Mouse (Mus musculus) heart, embryonic 13.5 days (tissue): ENCODE measurements around the gene Mvb12a. TPM values are rescaled to one million over a fixed set of nuclear protein-coding genes. Genes with fewer than 3 reads are reported as not detected.

Source experiments
- ATAC-seq: fragments of 200-750 bp; cut with Nextera tagmentation; 2 replicates; pipeline ENCODE4 v1.8.0; 2017; ENCODE audit warnings: moderate TSS enrichment; ENCODE audit not compliant: insufficient number of reproducible peaks, low FRiP score, low TSS enrichment; ENCODE audit errors: extremely low read depth
- H3K27ac ChIP-seq: fragments of 300-500 bp; sonication (generic); replicated peaks from 2 replicates; pipeline ENCODE4 v1.5.1; 2015; ENCODE audit warnings: moderate library complexity, mild to moderate bottlenecking, inconsistent platforms
- H3K27me3 ChIP-seq: fragments of 300-500 bp; sonication (generic); replicated peaks from 2 replicates; pipeline ENCODE4 v1.6.1; 2015; ENCODE audit warnings: mild to moderate bottlenecking, inconsistent platforms
- H3K36me3 ChIP-seq: fragments of 300-500 bp; sonication (generic); 2 replicates; pipeline ENCODE4 v1.6.1; 2015; ENCODE audit warnings: mild to moderate bottlenecking, inconsistent platforms
- H3K4me1 ChIP-seq: fragments of 300-500 bp; sonication (generic); 2 replicates; pipeline ENCODE4 v1.6.1; 2015; ENCODE audit warnings: inconsistent platforms
- H3K4me2 ChIP-seq: fragments of 300-500 bp; sonication (generic); 2 replicates; pipeline ENCODE4 v1.6.1; 2015; ENCODE audit warnings: inconsistent platforms, mild to moderate bottlenecking, moderate library complexity
- H3K4me3 ChIP-seq: fragments of 300-500 bp; sonication (generic); 2 replicates; pipeline ENCODE4 v1.5.1; 2015; ENCODE audit warnings: moderate library complexity, mild to moderate bottlenecking, inconsistent platforms
- H3K9ac ChIP-seq: fragments of 300-500 bp; sonication (generic); 2 replicates; pipeline ENCODE4 v1.6.1; 2015; ENCODE audit warnings: inconsistent platforms, mild to moderate bottlenecking, moderate library complexity
- H3K9me3 ChIP-seq: fragments of 300-500 bp; sonication (generic); 2 replicates; pipeline ENCODE4 v1.6.1; 2016; ENCODE audit warnings: inconsistent platforms
- WGBS: fragments of 180-500 bp; shearing (Covaris S2); methylation state at CpG from one replicate; pipeline ENCODE4 v1.1.7; 2015; ENCODE audit warnings: mixed read lengths; 5-methylcytosine and 5-hydroxymethylcytosine counted together
- polyA plus RNA-seq: library from polyadenylated mRNA; unstranded; fragments of >200 nt; fragmentation: Nextera tagmentation; extraction: Ambion mirVana; gene quantifications from 2 replicates; pipeline ENCODE4 v1.2.1, GENCODE M21; 2015

Mvb12a gene
- polyA plus RNA-seq, 1 experiment from 2014 or later, result 58.8 TPM

GRCm38 (mm10) chr8:71579009-71579408 lies 36.3 kb downstream of the Mvb12a start:
- no peaks in the 10 kb centered on the region for H3K9me3 ChIP-seq
- ATAC-seq, result no peak
- no peak overlapping the region for H3K4me2 ChIP-seq
- peaks cover 6% of the 10 kb centered on the region for H3K36me3 ChIP-seq
- 0 out of 2 replicates have a peak, but pooled peaks cover 6% of the 10 kb centered on the region for H3K27me3 ChIP-seq
- no peak overlapping the region for H3K4me3 ChIP-seq
- 60% methylated on average over 1 of the region's 1 CpGs for WGBS
- H3K9ac ChIP-seq, result no peak overlapping the region
- no peak overlapping the region for H3K27ac ChIP-seq
- 0 out of 2 replicates have a peak, but pooled peaks cover 4% of the 10 kb centered on the region for H3K4me1 ChIP-seq

DNA sequence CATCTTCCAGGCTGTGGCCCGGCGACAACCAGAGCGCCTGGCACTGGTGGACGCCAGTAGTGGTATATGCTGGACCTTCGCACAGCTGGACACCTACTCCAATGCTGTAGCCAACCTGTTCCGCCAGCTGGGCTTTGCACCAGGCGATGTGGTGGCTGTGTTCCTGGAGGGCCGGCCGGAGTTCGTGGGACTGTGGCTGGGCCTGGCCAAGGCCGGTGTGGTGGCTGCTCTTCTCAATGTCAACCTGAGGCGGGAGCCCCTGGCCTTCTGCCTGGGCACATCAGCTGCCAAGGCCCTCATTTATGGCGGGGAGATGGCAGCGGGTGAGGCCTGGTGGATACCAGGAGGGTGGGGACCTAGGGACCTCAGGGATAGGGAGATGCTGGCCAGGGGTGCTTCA lies 36.8 kb downstream of the Mvb12a start:
- 83% methylated on average over 14 of the region's 14 CpGs for WGBS
- H3K9me3 ChIP-seq, result no peaks in the 10 kb centered on the region
- ATAC-seq, result no peak
- 0 out of 2 replicates have a peak, but pooled peaks cover 6% of the 10 kb centered on the region for H3K27me3 ChIP-seq
- no peak overlapping the region for H3K4me2 ChIP-seq
- H3K9ac ChIP-seq, result no peak overlapping the region
- peaks cover 10% of the 10 kb centered on the region for H3K36me3 ChIP-seq
- 0 out of 2 replicates have a peak, but pooled peaks cover 4% of the 10 kb centered on the region for H3K4me1 ChIP-seq
- no peak overlapping the region for H3K4me3 ChIP-seq
- H3K27ac ChIP-seq, result no peak overlapping the region

- Histone ChIP-seq H3K27me3 (0 out of 2 replicates have a peak, but pooled peaks cover 6% of the 10 kb centered on the region), H3K4me3 (no peak overlapping the region), H3K9ac (no peak overlapping the region), H3K27ac (no peak overlapping the region), H3K9me3 (no peaks in the 10 kb centered on the region), H3K4me1 (0 out of 2 replicates have a peak, but pooled peaks cover under 1% of the 10 kb centered on the region), H3K4me2 (no peak overlapping the region), H3K36me3 (peaks cover 17% of the 10 kb centered on the region)
- ATAC-seq, result no peak
- 56% methylated on average over 9 of the region's 9 CpGs for WGBS
These were observed 37.5 kb downstream of the Mvb12a start for GRCm38 (mm10) chr8:71580201-71580600.

DNA sequence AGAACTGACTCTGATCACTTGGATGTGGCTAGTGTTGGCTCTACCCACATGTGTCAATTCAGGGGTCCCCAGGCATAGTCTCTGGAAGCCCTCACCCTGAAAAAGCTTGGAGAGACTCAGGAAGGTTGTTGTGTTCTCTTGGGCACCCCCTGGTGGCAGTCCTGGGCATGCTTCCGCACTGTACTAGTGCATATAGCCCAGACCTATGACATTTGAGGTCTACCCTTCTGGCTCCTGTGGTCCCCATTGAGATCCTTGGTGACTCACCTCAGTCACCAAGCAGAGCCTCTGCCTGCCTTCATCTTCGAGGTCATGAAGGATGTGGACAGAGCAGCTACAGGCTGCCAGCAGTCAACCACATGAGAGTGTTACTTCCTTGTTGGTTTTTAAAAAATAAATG lies 44.2 kb downstream of the Mvb12a start:
- WGBS, result 66% methylated on average over 2 of the region's 2 CpGs
- Histone ChIP-seq H3K27me3 (0 out of 2 replicates have a peak, but pooled peaks cover 6% of the 10 kb centered on the region), H3K4me1 (peaks cover 12% of the 10 kb centered on the region), H3K27ac (no peak overlapping the region), H3K9me3 (no peaks in the 10 kb centered on the region), H3K4me3 (no peak overlapping the region), H3K4me2 (no peak overlapping the region), H3K36me3 (peaks cover 24% of the 10 kb centered on the region), H3K9ac (no peak overlapping the region)
- no peak for ATAC-seq

DNA sequence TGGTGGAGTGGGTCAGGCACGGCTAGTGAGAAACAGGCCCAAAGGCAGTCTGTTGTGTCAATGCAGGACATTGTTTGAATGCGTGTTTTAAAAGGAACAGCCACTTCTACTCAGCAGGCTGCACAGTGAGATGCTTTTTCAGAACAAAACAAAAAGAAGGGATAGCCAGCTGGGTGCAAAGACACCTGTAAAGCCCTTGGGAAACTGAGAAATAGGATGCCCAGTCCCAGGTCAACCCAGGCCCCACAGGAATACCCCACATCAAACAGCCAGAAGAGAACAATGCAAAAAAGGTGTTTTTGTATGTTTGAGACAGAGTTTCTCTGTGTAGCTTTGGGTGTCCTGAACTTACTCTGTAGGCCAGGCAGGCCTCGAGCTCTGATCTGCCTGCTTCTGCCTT lies 46.0 kb downstream of the Mvb12a start:
- 0 out of 2 replicates have a peak, but pooled peaks cover 2% of the 10 kb centered on the region for H3K27me3 ChIP-seq
- H3K27ac ChIP-seq, result no peak overlapping the region
- WGBS, result 72% methylated on average over 3 of the region's 3 CpGs
- no peak for ATAC-seq
- H3K4me1 ChIP-seq, result peaks cover 25% of the 10 kb centered on the region
- H3K9me3 ChIP-seq, result no peaks in the 10 kb centered on the region
- no peak overlapping the region for H3K4me2 ChIP-seq
- H3K36me3 ChIP-seq, result peaks cover 24% of the 10 kb centered on the region
- H3K9ac ChIP-seq, result no peak overlapping the region
- no peak overlapping the region for H3K4me3 ChIP-seq

GRCm38 (mm10) chr8:71591017-71591416 lies 48.3 kb downstream of the Mvb12a start:
- peak overlapping the region; percentile 84 for H3K4me3 ChIP-seq
- peak overlapping the region; percentile 99 for H3K27ac ChIP-seq
- H3K27me3 ChIP-seq, result no peaks in the 10 kb centered on the region
- no peaks in the 10 kb centered on the region for H3K9me3 ChIP-seq
- peaks cover 32% of the 10 kb centered on the region for H3K4me1 ChIP-seq
- peak overlapping the region; percentile 92 for H3K4me2 ChIP-seq
- ATAC-seq, result no peak
- WGBS, result 32% methylated on average over 5 of the region's 5 CpGs
- H3K9ac ChIP-seq, result peak overlapping the region; percentile 97
- H3K36me3 ChIP-seq, result peaks cover 8% of the 10 kb centered on the region; the same call in 1 of the 2 replicates

DNA sequence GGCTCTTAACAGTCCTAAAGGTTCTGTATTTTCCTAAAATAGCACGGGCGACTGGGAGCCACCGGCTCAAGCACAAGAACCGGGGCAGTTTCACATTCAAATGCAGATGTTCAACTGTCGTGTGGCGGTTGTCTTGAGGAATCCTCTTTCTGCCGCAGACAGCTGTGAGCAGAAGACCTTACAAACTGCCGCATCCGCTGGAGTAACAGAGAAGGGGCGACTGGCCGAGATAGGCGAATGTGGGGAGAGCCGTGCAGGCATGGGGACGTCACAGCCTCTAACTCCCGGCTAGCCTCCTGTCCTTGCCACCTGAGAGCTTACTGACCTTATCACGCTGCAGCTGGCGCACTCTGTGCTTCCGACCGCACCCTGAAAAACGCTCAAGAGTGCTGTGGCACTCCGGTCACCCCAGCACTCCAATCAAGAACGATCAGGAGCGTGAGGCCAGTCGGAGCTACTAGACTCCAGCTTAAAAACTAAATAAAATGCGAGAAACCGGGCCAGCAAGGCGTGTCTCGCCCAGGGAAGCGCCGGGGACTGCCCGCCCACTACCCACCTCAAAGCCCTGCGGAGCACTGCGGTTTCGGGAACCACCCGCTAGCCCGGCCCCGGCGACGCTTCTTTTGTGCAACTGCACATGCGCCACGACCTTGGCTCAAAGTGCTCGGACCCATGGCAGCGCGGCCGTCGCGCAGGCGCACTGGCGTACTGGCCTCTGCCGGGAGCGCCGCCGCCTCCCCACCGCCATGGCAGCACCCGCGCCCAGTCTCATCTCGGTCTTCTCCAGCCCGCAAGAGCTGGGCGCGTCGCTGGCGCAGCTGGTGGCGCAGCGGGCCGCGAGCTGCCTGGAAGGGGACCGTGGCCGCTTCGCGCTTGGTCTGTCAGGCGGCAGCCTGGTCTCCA lies 49.0 kb downstream of the Mvb12a start, which contains the start of gene Pgls:
Pgls (plus strand) TSS at position 706 of the 903 bp plus-strand sequence.
- ATAC-seq, result peak; percentile 81
- WGBS, result under 1% methylated on average over 71 of the region's 71 CpGs

DNA sequence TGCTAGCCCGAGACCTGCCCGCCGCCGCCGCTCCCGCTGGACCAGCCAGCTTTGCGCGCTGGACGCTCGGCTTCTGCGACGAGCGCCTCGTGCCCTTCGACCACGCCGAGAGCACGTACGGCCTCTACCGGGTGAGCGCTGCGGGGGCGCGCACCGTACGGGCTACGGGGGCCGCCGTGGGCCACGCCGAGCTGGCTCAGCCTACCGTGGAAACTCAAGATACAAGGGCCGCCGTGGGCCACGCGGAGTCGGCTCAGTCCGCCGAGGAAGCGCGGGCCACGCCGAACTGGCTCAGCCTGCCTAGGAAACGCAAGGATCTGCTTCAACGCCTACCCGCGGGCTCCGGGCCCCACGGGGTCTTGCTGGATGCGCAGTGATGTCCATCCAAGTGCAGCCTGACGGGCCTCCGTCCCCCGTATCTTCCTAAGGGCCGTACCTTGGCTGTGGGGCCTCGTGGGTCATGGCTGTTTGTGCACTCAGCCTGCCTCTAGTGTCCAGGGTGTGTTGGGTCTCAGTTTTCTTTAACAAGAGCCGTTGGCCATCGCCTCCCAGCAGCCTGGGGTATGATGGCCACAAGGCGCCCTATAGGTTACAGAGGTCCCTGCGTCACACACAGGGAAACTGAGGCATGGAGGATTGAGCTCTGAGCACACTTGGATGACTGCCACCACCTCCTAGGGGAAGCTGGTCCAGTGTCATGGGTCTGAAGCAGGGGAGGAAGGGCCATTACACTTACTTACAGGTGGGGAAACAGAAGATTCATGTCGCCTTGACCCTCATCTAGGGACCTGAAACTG lies 49.9 kb downstream of the Mvb12a start:
- Histone ChIP-seq H3K36me3 (peaks cover 4% of the 10 kb centered on the region; the same call in 1 of the 2 replicates), H3K4me3 (peak overlapping the region; percentile 84), H3K4me1 (peaks cover 32% of the 10 kb centered on the region), H3K27me3 (no peaks in the 10 kb centered on the region), H3K27ac (peak overlapping the region; percentile 99), H3K9ac (peak overlapping the region; percentile 97), H3K4me2 (peak overlapping the region; percentile 92), H3K9me3 (no peaks in the 10 kb centered on the region)
- ATAC-seq, result peak; percentile 47
- 4% methylated on average over 60 of the region's 60 CpGs for WGBS

More for the DNA sequence above, 49.0 kb downstream of the Mvb12a start, which contains the start of gene Pgls:
- Histone ChIP-seq H3K27me3 (no peaks in the 10 kb centered on the region), H3K27ac (peak within 1 kb of the TSS; percentile 99), H3K4me2 (peak within 1 kb of the TSS; percentile 92), H3K36me3 (peaks cover 4% of the 10 kb centered on the region; the same call in 1 of the 2 replicates), H3K9me3 (no peaks in the 10 kb centered on the region), H3K9ac (peak within 1 kb of the TSS; percentile 97), H3K4me1 (peaks cover 32% of the 10 kb centered on the region), H3K4me3 (peak within 1 kb of the TSS; percentile 84)

DNA sequence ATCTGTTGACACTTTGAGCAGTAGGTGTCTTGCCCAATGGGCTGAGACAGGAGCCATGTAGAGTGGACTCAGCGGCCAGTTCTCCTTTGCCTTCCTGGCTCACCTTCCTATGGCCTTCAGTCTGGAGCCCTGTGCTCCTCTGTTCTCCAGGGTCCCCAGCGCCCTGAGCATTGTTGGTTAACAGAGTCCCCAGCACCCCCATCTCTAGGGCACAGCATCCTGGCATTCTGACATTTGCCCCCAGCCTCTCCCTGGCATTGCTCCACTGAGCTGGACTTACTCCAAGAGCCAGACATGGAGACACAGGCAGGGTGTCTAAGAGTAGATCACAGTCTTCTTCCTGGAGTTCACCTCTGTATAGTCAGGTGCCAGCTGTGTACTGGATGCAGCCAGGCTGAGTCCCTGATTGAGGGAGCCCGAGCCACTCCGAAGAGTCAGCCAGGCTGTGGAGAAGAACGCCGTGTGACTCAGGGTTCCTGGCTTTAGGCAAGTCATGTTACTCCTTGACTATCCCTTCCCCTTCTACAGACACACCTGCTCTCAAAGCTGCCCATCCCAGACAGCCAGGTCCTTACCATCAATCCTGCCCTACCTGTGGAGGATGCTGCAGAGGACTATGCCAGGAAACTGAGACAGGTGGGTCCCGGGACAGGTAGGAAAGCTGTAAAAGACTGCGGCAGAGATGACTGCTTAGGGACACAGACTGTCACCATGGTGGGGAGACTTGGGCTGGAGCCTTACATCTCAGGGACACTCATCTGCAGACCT lies 51.0 kb downstream of the Mvb12a start:
- Histone ChIP-seq H3K36me3 (peaks cover 4% of the 10 kb centered on the region; the same call in 1 of the 2 replicates), H3K9ac (peak overlapping the region; percentile 97), H3K4me3 (0 out of 2 replicates have a peak overlapping the region, but pooled peaks have one; percentile 84), H3K4me1 (peaks cover 32% of the 10 kb centered on the region), H3K27me3 (no peaks in the 10 kb centered on the region; the same call in 1 of the 2 replicates), H3K4me2 (peak overlapping the region; percentile 92), H3K9me3 (no peaks in the 10 kb centered on the region), H3K27ac (no peak overlapping the region)
- 85% methylated on average over 8 of the region's 8 CpGs for WGBS
- no peak for ATAC-seq

- WGBS, result 87% methylated on average over 4 of the region's 4 CpGs
These were observed 51.6 kb downstream of the Mvb12a start for GRCm38 (mm10) chr8:71594324-71594722.

More at GRCm38 (mm10) chr8:71594324-71594722, 51.6 kb downstream of the Mvb12a start:
- Histone ChIP-seq H3K36me3 (peaks cover 4% of the 10 kb centered on the region; the same call in 1 of the 2 replicates), H3K4me2 (no peak overlapping the region), H3K27ac (no peak overlapping the region), H3K9me3 (no peaks in the 10 kb centered on the region), H3K4me1 (peaks cover 32% of the 10 kb centered on the region), H3K27me3 (peaks cover 2% of the 10 kb centered on the region; the same call in 1 of the 2 replicates), H3K4me3 (no peak overlapping the region), H3K9ac (peak overlapping the region; percentile 24; the same call in 1 of the 2 replicates)
- no peak for ATAC-seq
